Mouse (Mus musculus) testis, postnatal 10 days (tissue): ENCODE data around the gene Cln5.

Source experiments
- DNase-seq: peaks from one replicate; pipeline ENCODE4 v3.0.0; 2021; ENCODE audit warnings: low spot score

Gene Cln5

DNA sequence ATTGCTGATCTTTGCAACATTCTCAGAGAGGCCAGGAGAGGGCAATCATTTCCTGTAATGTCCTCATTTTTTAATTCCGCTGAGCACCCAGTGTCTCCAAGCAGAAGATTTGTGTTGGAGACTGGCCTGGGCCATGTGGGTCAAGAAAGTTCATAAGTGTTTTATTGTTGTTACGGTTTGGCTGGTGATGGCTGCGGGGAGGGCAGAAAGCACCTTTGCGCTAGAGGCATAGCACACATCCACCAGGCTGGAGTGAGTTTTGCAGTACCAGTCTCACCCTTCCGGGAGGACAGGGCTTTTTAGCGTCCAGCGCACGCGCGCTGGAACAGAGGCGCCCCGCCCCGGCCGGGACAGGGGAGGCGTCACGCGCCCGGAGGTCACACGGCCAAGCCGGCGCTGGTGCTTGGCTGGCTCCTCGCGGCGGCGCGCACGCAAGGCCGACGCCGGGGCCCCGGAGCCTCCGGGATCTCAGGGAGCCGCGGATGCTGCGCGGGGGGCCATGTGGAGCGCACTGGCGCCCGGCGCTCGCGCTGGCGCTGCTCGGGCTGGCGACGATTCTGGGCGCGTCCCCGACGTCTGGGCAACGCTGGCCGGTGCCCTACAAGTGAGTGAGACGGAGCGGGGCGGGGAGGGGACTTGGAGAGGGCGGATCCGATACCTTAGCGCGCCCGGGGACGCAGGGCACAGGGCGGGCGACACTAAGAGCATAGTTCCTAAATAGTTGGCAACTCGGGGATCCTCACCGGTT lies at the start of gene Cln5:
Gene Cln5 (plus strand): TSS at position 353 of the 748 bp plus-strand sequence.
- peak; percentile 94 for DNase-seq

DNA sequence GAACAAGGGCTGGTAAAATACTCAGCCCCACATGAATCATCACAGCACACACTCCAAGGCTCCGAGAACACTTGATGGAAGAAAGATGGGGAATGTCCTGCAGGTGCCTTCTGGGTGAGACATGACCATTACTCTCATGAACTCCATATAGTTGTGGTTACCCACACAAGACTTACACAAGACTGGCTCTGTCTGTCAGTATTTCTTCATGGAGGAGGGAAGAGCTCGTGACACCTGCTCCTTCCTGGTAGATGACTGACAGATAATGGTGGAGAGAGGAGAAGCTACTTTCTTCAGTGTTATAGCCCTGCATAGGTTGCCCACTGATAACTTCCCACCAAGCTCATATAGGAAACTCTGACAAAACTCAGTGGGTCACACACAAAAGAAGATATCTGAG lies 40.8 kb upstream of the Cln5 start:
- no peak for DNase-seq

DNA sequence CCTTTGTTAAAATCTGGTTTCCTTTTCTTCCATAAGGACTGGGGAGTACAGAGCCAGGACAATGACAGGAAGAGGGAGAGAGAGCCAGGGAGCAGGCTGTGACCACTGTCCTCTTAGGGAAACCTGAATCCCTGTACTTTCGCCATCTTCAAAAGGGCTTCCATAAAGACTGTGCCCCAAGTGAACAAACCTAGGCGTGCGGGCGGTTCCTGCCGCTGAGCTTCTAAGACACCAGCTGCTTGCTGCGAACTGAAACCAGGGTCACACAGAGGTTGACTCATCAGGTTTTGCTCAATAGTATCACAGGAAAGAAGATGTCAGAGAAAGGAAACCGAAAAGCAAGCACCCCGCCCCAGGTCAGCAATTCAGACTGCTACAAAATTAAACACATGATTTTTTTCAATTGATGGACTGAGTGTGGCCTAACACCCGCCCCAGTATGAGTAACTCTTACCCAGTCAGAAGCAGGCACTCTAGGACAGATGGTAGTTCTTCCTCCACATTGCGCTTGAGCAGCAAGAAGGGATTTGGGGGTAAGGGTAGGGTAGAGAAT lies 36.7 kb upstream of the Cln5 start:
- DNase-seq = no peak

- DNase-seq = no peak
Measured at GRCm38 (mm10) chr14:103034076-103034475, 35.9 kb upstream of the Cln5 start.

DNA sequence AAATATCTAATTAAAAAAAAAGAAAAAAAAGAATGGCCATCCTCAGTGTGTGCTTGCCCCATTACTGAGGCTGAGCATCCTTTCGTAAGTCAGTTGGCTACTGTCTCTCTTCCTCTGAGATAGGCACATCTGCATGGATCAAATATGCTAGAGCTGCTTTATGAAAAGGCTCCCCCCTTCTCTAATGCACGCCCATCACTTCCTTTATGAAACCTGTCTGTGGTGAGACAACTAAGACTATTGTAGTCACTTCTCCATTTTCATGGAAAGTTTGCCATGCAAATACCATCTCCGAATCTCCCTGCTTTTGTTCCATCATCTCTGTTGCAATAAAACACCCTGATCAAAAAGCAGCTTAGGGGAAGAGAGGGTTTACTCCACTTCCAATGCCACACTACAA lies 33.0 kb upstream of the Cln5 start:
- DNase-seq = no peak

DNA sequence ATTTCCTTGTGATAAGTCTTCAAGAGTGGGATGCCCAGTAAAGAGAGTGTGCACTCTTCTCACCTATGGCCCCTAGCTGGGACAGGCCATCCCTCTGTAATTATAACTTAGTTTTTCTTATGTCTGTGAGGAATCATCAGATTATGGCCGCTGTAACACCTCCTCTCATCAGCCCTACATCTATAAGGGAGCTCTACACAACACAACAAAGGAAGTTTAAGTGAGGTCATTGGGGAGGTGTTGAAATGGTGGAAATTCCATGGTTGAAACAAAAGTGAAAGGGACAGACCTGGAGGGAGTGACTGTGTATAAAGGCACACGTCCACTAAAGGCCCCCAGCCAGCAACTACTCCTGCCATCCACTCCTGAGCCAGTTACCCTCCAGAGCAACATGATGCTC lies 23.3 kb upstream of the Cln5 start, which contains the start of gene Acod1:
Gene Acod1 (plus strand): TSS at position 301 of the 400 bp plus-strand sequence.
- no peak for DNase-seq

DNA sequence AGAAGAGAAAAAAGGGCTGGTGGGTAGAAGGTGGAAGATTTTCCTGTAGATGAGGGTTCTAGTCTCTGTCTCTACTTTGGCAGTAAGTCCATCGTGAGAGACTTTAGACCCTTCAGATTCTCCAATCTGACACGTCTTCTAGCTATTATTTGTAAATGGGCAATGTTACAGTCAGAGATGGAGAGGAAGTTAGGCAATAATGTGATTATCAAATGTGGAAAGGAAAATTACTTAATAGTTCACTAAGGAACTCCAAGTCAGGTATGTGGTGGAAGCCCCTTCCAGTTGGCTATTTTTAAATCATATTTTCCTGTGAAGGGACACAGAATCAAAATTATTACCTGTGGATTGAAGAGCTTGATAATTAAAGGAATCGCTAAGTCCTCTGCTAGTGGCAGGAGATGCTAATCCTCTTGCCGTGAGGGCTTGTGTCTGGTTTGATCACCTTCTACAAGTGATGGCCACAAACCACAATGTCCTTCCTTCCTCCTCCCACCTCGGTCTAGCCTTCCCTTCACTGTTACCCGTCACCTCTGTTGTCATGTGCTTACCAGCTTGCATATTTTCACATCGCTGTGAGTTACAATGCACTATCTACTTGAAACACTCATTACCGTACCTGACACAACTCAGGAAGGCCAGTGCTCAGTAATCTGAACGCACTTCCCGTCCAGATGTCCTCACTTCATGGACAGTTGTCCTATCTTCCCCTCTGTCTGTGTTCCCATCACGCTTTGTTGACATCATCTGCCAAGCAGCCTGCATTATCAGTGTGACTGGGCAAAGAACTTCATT lies 21.5 kb upstream of the Cln5 start:
- no peak for DNase-seq

GRCm38 (mm10) chr14:103051159-103051769 lies 18.8 kb upstream of the Cln5 start:
- DNase-seq = peak; percentile 88

GRCm38 (mm10) chr14:103054731-103055130 lies 15.3 kb upstream of the Cln5 start:
- no peak for DNase-seq

GRCm38 (mm10) chr14:103056601-103057000 lies 13.4 kb upstream of the Cln5 start:
- DNase-seq = no peak

DNA sequence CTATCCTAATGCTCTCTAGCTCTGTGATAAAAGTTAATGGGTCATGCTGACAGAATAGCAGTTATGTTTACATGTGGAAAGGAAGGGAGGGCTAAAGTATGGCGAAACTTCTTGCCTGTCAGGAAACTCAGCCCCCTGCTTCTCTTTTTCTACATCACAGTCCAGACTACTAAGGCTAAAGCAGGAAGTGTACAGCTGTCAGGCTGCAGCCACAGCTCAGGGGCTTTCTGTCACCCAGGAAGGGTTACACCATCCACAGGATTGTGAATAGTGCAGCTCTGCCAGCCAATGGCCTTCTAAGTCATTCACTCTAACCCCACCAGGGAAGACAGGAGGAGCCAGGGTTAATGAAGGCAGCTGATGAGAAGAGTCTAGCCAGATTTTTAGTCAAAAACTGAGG lies 11.0 kb upstream of the Cln5 start:
- no peak for DNase-seq

DNA sequence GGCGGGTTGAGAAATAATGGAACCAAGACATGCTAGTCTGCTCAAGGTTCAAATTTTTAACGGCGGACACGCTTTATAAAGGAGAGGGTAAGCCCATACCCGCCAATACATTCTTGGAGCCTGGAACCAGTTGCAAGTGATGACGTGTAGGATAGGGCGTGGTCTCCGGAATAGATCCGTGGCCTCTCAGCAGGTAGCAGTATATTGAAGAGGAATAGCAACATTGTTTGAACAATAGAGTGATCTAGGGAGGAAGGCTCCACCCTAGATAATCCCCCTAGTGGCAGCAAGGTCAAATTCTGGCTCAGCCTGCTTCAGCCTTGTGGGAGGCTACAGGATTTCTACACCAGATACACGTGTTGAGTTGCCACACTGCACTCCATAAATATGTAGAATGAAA lies 10.5 kb upstream of the Cln5 start:
- DNase-seq = no peak

DNA sequence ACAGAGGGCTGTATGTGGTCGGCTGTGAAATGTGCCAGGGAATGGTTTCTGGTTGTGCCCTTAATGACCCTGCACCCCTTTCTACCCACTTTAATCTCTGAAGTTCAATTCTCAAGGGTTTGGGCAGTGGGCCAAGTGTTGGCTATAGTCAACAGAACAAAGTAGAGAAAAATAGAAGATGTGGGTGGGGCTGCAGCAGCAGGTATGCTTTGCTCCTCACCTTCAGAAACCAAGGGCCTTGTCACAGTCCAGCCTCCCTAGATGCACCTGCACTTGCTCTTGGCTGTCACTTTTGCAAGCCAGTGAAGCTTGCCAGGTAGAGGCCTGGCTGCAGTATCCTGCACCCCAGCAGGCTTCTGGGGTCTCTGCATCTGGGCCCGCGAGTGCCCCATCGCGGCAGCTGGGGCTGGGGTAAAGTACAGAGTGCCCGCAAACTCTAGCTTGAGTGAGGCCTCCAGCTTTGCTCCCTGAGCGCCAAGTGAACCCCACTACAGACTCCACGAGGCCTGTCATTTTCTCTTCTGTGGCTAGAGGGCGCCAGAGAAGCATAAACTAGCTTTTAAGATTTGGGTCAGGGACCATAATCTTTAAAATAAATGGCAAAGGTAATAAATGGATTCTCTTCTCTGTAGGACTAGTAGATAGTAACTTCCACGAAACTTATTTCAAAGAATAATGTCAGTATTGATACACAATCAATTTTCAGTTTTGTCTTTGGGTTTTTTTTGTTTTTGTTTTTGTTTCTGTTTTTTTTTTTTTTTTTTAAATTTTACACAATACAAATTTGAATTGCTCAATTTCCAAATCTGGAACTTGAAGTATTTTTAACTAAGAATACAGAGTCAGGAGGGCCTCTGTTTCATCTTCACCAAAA lies 4.5 kb upstream of the Cln5 start:
- DNase-seq = peak; percentile 84

DNA sequence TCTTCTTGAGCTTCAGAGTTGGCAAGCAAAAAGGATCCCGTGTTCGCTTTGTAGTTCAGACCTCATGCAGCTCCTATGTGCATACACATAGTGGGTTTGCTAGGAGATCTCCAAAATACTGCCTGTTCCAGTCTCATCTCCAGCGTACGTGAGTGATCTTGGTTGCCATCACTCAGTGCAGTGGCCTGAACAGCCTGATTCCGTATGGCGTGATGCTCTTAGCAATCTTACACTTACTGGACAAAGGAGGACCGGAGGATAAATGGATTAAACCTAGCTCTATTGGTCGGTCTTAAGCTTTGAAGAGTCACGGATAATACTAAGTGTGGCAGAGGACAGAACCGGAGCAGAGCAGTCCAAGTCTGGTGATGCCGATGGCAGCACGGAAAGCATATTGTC lies 552 bp upstream of the Cln5 start:
- DNase-seq = no peak

- DNase-seq = no peak
Measured at GRCm38 (mm10) chr14:103070790-103071189, 774 bp downstream of the Cln5 start.

- no peak for DNase-seq
Measured at GRCm38 (mm10) chr14:103071471-103071870, 1.5 kb downstream of the Cln5 start.

GRCm38 (mm10) chr14:103072731-103073130 lies 2.7 kb downstream of the Cln5 start:
- DNase-seq = no peak

- DNase-seq = no peak
Measured at GRCm38 (mm10) chr14:103073825-103074224, 3.8 kb downstream of the Cln5 start.

DNA sequence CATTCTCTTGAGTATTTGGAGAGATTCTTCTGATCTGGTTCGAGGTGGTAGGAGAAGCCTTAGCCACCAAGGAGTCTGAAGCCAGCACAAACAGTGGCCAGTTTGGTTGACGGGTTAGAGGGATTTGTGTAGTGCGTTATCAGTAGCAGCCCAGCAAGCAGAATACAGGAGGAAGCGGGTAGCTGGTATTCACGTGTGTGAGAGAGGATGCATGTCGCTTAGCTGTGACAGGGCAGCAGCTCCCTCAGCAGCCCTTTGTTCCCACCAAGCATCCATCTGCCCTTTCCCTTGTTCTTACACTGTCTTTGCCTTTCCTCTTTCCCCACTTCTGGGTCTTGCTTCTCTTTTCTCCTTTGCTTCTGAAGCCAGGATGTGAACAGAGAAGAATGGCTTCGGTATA lies 5.2 kb downstream of the Cln5 start:
- no peak for DNase-seq

DNA sequence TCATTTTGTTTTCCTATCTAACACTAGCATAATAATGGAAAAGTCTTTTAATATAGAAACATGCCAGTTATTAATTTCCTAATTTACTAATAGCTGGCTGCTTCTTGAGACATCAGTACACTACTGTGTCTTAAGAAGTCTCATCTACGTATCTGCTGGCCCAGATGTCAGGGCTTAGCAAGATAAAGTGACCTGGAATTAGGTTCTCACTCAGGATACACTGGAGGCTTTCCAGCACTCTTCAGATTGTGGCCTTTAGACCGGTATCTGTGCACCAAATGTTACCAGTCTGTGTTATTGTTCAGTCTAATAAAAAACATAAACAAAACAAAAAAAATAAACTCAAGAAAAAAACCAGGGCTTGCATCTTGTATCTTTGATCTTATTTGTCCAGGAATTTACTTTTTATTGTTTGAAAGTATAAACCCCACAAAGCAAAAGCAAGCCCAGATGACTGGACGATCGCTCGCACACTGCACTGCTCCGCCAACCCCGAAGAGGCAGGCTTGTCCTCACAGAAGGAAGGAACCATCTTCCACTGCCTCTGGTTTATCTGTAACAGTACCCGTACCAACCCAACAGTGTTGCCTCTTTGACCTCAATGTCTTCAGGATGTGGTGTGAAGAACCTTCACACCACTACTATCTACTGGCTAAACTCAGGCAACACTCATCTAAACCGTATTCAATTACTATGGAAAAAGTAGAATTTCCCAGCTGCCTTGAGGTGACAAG lies 7.4 kb downstream of the Cln5 start:
- DNase-seq = no peak
